Mouse (Mus musculus): ENCODE measurements around the gene Olfr599. TPM values are rescaled to one million over a fixed set of nuclear protein-coding genes. Genes with fewer than 3 reads are reported as not detected.
"Not testable (repeated sequence)": the region's sequence is repeated elsewhere in the genome, so short reads cannot be mapped to it uniquely, and the experiment has no call there.

Gene Olfr599
- polyA plus RNA-seq (2012; rRNA removed) = not detected in 2 replicates

DNA sequence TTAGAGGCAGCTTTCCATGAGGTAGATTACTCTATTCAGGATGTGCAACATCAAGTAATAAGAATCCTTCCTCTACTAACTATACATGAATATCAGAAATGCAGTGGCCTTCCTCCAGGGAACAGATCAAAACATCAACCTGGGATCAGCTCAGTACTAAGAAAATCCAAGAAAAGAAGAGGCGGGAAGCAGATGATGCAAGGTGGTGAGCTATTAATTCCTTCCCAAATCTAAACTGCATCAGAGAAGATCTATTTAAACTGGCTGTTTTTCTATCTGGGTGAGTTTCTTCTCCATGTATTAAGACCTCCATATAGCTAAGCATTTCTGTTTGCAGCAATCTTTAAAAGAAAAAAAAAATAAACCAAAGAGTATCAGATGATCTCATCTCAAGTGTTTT lies at the start of gene Olfr599:
TSS of gene Olfr599 (plus strand) at position 301 of the 400 bp plus-strand sequence.
- H3K36me3 ChIP-seq (ENCODE audit: control insufficient read depth, insufficient read depth, low read length) = no peaks in the 10 kb centered on the region
- H3K4me1 ChIP-seq (ENCODE audit: control insufficient read depth, insufficient read depth, low read length) = peaks cover 5% of the 10 kb centered on the region
- TF ChIP-seq POLR2A (IDR thresholded peaks at IDR 0.05; ENCODE audit: control insufficient read depth, low read depth, low read length) (no peak), CTCF (IDR thresholded peaks at IDR 0.05; ENCODE audit: control insufficient read depth, insufficient read depth, insufficient replicate concordance, low read depth, low read length) (no peak)
- H3K4me3 ChIP-seq (ENCODE audit: control insufficient read depth, low read depth, low read length) = no peak within 1 kb of the TSS
- H3K27me3 ChIP-seq (ENCODE audit: control insufficient read depth, insufficient read depth, low read length) = no peaks in the 10 kb centered on the region
- no peak within 1 kb of the TSS for H3K27ac ChIP-seq (ENCODE audit: control insufficient read depth, insufficient read depth, low read depth, low read length)

GRCm38 (mm10) chr7:103305348-103305747 lies 30.4 kb upstream of the Olfr599 start, which contains the start of gene Olfr596:
Olfr596 (plus strand) TSS chr7:103305648.
- H3K27me3 ChIP-seq (ENCODE audit: control insufficient read depth, insufficient read depth, low read length); H3K4me3 ChIP-seq (ENCODE audit: control insufficient read depth, low read depth, low read length); H3K36me3 ChIP-seq (ENCODE audit: control insufficient read depth, insufficient read depth, low read length); H3K4me1 ChIP-seq (ENCODE audit: control insufficient read depth, insufficient read depth, low read length); H3K27ac ChIP-seq (ENCODE audit: control insufficient read depth, insufficient read depth, low read depth, low read length): not testable (repeated sequence)

GRCm38 (mm10) chr7:103316015-103316414 lies 19.7 kb upstream of the Olfr599 start, which contains the start of gene Olfr597:
Olfr597 (plus strand) TSS chr7:103316315.
- not testable (repeated sequence) for H3K4me3 ChIP-seq (ENCODE audit: control insufficient read depth, low read depth, low read length); H3K36me3 ChIP-seq (ENCODE audit: control insufficient read depth, insufficient read depth, low read length)

DNA sequence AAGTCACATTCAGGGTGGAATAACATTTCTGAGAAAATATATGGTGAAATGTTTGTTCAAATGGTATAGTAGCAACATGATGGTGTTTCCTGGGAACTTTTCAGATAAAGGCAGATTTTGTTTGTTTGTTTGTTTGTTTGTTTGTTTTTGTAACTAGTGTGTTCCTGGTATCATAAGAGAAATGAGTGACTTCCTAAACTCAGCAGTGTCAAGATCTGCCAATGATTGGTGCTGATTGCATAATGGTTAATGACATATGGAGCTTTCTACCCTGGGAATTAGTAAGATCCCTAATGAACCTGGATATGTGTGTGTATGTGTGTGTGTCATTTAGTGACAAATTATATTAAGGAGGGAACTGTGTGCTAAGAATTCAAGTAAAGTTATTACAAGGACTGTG lies 12.4 kb upstream of the Olfr599 start, which contains the start of gene Olfr598:
TSS of gene Olfr598 (plus strand) at position 301 of the 400 bp plus-strand sequence.
- Histone ChIP-seq H3K4me3 (ENCODE audit: control insufficient read depth, low read depth, low read length) (no peak within 1 kb of the TSS), H3K4me1 (ENCODE audit: control insufficient read depth, insufficient read depth, low read length) (no peaks in the 10 kb centered on the region), H3K27me3 (ENCODE audit: control insufficient read depth, insufficient read depth, low read length) (no peaks in the 10 kb centered on the region), H3K27ac (ENCODE audit: control insufficient read depth, insufficient read depth, low read depth, low read length) (no peak within 1 kb of the TSS), H3K36me3 (ENCODE audit: control insufficient read depth, insufficient read depth, low read length) (no peaks in the 10 kb centered on the region)
- TF ChIP-seq CTCF (IDR thresholded peaks at IDR 0.05; ENCODE audit: control insufficient read depth, insufficient read depth, insufficient replicate concordance, low read depth, low read length) (no peak), POLR2A (IDR thresholded peaks at IDR 0.05; ENCODE audit: control insufficient read depth, low read depth, low read length) (no peak)

More at GRCm38 (mm10) chr7:103316015-103316414, 19.7 kb upstream of the Olfr599 start, which contains the start of gene Olfr597:
- not testable (repeated sequence) for H3K27me3 ChIP-seq (ENCODE audit: control insufficient read depth, insufficient read depth, low read length); H3K4me1 ChIP-seq (ENCODE audit: control insufficient read depth, insufficient read depth, low read length); H3K27ac ChIP-seq (ENCODE audit: control insufficient read depth, insufficient read depth, low read depth, low read length)

DNA sequence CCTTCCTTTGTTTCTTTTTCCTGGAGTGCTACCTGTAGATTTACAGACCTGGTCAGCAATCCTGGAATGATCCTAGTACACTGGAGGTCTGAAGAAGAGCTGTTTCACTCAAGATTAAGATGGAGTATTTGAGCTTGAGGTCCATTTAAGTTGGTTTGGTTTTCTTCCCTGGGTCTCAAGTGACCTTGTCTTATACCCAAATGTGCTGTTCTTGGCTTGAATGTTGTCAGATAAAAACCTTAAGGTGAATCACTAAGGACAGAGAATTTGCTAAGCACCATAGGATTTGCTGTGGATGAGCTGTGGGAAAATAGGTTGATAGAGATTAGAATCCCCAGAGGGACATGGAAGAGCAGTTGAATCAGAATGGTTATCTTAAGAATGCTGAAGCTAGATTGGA lies 13.9 kb downstream of the Olfr599 start, which contains the start of gene Olfr600:
TSS of gene Olfr600 (minus strand) at position 101 of the 400 bp plus-strand sequence.
- TF ChIP-seq CTCF (IDR thresholded peaks at IDR 0.05; ENCODE audit: control insufficient read depth, insufficient read depth, insufficient replicate concordance, low read depth, low read length) (no peak), POLR2A (IDR thresholded peaks at IDR 0.05; ENCODE audit: control insufficient read depth, low read depth, low read length) (no peak)
- H3K4me3 ChIP-seq (ENCODE audit: control insufficient read depth, low read depth, low read length) = no peak within 1 kb of the TSS
- H3K36me3 ChIP-seq (ENCODE audit: control insufficient read depth, insufficient read depth, low read length) = no peaks in the 10 kb centered on the region
- H3K27ac ChIP-seq (ENCODE audit: control insufficient read depth, insufficient read depth, low read depth, low read length) = no peak within 1 kb of the TSS
- H3K27me3 ChIP-seq (ENCODE audit: control insufficient read depth, insufficient read depth, low read length) = no peaks in the 10 kb centered on the region
- H3K4me1 ChIP-seq (ENCODE audit: control insufficient read depth, insufficient read depth, low read length) = no peaks in the 10 kb centered on the region

- no peak for TF ChIP-seq POLR2A (IDR thresholded peaks at IDR 0.05; ENCODE audit: control insufficient read depth, low read depth, low read length)
- TF ChIP-seq CTCF (IDR thresholded peaks at IDR 0.05; ENCODE audit: control insufficient read depth, insufficient read depth, insufficient replicate concordance, low read depth, low read length) = no peak
- H3K27ac ChIP-seq (ENCODE audit: control insufficient read depth, insufficient read depth, low read depth, low read length) = no peak within 1 kb of the TSS
- H3K36me3 ChIP-seq (ENCODE audit: control insufficient read depth, insufficient read depth, low read length) = no peaks in the 10 kb centered on the region
- H3K4me3 ChIP-seq (ENCODE audit: control insufficient read depth, low read depth, low read length) = no peak within 1 kb of the TSS
- H3K4me1 ChIP-seq (ENCODE audit: control insufficient read depth, insufficient read depth, low read length) = no peaks in the 10 kb centered on the region
- no peaks in the 10 kb centered on the region for H3K27me3 ChIP-seq (ENCODE audit: control insufficient read depth, insufficient read depth, low read length)
These were observed 26.8 kb downstream of the Olfr599 start, which contains the start of gene Olfr601 for GRCm38 (mm10) chr7:103362555-103362954. Olfr601 (minus strand) TSS chr7:103362655.

DNA sequence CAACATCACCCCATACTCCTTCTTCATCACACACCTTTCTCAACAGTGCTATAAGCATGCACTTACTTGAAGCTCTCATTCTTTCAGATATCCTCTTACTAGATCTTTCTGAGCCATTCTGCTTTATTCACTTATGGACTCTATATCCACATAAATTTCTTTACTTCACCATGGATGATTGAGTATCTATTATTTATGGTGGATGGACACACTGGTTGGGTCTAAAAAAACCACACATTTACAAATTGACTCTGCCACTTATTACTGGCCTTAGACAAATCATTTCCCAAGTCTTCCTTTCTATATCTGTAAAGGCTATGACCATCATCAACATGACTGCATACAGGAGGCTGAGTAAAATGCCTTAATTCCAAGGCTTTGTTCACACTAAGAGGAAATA lies 50.4 kb downstream of the Olfr599 start, which contains the start of gene Olfr603:
TSS of gene Olfr603 (minus strand) at position 101 of the 400 bp plus-strand sequence.
- Histone ChIP-seq H3K4me3 (ENCODE audit: control insufficient read depth, low read depth, low read length) (no peak within 1 kb of the TSS), H3K27me3 (ENCODE audit: control insufficient read depth, insufficient read depth, low read length) (no peaks in the 10 kb centered on the region), H3K27ac (ENCODE audit: control insufficient read depth, insufficient read depth, low read depth, low read length) (no peak within 1 kb of the TSS), H3K36me3 (ENCODE audit: control insufficient read depth, insufficient read depth, low read length) (no peaks in the 10 kb centered on the region), H3K4me1 (ENCODE audit: control insufficient read depth, insufficient read depth, low read length) (no peaks in the 10 kb centered on the region)
- no peak for TF ChIP-seq POLR2A (IDR thresholded peaks at IDR 0.05; ENCODE audit: control insufficient read depth, low read depth, low read length)
- TF ChIP-seq CTCF (IDR thresholded peaks at IDR 0.05; ENCODE audit: control insufficient read depth, insufficient read depth, insufficient replicate concordance, low read depth, low read length) = no peak

Other genes with a start within 250 kb of the Olfr599 start
- gene Olfr585, start 238.2 kb upstream of the Olfr599 start, polyA plus RNA-seq (2012; rRNA removed) = not detected in 2 replicates
- gene Olfr586, start 210.3 kb upstream of the Olfr599 start, polyA plus RNA-seq (2012; rRNA removed) = not detected in 2 replicates
- not detected in 2 replicates for gene Olfr588-ps1, start 195.0 kb upstream of the Olfr599 start, polyA plus RNA-seq (2012; rRNA removed)
- gene Olfr589, start 179.6 kb upstream of the Olfr599 start, polyA plus RNA-seq (2012; rRNA removed) = not detected in 2 replicates
- not detected in 2 replicates for gene Olfr591, start 157.6 kb upstream of the Olfr599 start, polyA plus RNA-seq (2012; rRNA removed)
- gene Olfr592, start 151.1 kb upstream of the Olfr599 start, polyA plus RNA-seq (2012; rRNA removed) = not detected in 2 replicates
- gene Olfr593, start 124.1 kb upstream of the Olfr599 start, polyA plus RNA-seq (2012; rRNA removed) = not detected in 2 replicates
- gene Olfr594, start 118.9 kb upstream of the Olfr599 start, polyA plus RNA-seq (2012; rRNA removed) = not detected in 2 replicates
- gene Usp17ld, start 83.4 kb upstream of the Olfr599 start, polyA plus RNA-seq (2012; rRNA removed) = not detected in 2 replicates
- not detected in 2 replicates for gene Olfr596, start 30.3 kb upstream of the Olfr599 start, polyA plus RNA-seq (2012; rRNA removed)
- gene Olfr597, start 19.6 kb upstream of the Olfr599 start, polyA plus RNA-seq (2012; rRNA removed) = not detected in 2 replicates
- not detected in 2 replicates for gene Olfr598, start 12.3 kb upstream of the Olfr599 start, polyA plus RNA-seq (2012; rRNA removed)
- gene Olfr600, start 13.8 kb downstream of the Olfr599 start, polyA plus RNA-seq (2012; rRNA removed) = not detected in 2 replicates
- not detected in 2 replicates for gene Olfr601, start 26.7 kb downstream of the Olfr599 start, polyA plus RNA-seq (2012; rRNA removed)
- gene Olfr603, start 50.3 kb downstream of the Olfr599 start, polyA plus RNA-seq (2012; rRNA removed) = 0.11 TPM in 1 of 2 replicates, not detected in the other
- not detected in 2 replicates for gene Usp17lc, start 79.2 kb downstream of the Olfr599 start, polyA plus RNA-seq (2012; rRNA removed)
- gene Olfr605, start 109.5 kb downstream of the Olfr599 start, polyA plus RNA-seq (2012; rRNA removed) = not detected in 2 replicates
- gene Olfr606, start 113.1 kb downstream of the Olfr599 start, polyA plus RNA-seq (2012; rRNA removed) = not detected in 2 replicates
- not detected in 2 replicates for gene Olfr607, start 128.2 kb downstream of the Olfr599 start, polyA plus RNA-seq (2012; rRNA removed)
- not detected in 2 replicates for gene Olfr608, start 134.0 kb downstream of the Olfr599 start, polyA plus RNA-seq (2012; rRNA removed)
- not detected in 2 replicates for gene Olfr609, start 162.1 kb downstream of the Olfr599 start, polyA plus RNA-seq (2012; rRNA removed)
- gene Olfr610, start 176.2 kb downstream of the Olfr599 start, polyA plus RNA-seq (2012; rRNA removed) = 0.14 TPM in 1 of 2 replicates, not detected in the other
- gene Olfr611, start 184.9 kb downstream of the Olfr599 start, polyA plus RNA-seq (2012; rRNA removed) = 0.15 TPM in 1 of 2 replicates, not detected in the other
- gene Olfr612, start 206.8 kb downstream of the Olfr599 start, polyA plus RNA-seq (2012; rRNA removed) = not detected in 2 replicates
- gene Olfr613, start 212.2 kb downstream of the Olfr599 start, polyA plus RNA-seq (2012; rRNA removed) = not detected in 2 replicates
- gene Olfr615, start 220.2 kb downstream of the Olfr599 start, polyA plus RNA-seq (2012; rRNA removed) = not detected in 2 replicates
- gene Olfr616, start 233.2 kb downstream of the Olfr599 start, polyA plus RNA-seq (2012; rRNA removed) = 0.22 and 0.25 TPM in 2 replicates
- not detected in 2 replicates for gene Olfr617, start 237.1 kb downstream of the Olfr599 start, polyA plus RNA-seq (2012; rRNA removed)

Data from testis, adult 2 months (tissue).